Mouse (Mus musculus): ENCODE measurements at regions not wholly inside any gene's neighbourhood (a gene's known extent, or its start where the extent isn't known, plus 50 kb on each side); places are given as distances from the start of the nearest gene placed in this dataset.

- H3K9ac ChIP-seq (ENCODE audit: low read length) = no peak overlapping the region
- no peak for ATAC-seq (replicated peaks; ENCODE audit: low FRiP score, low TSS enrichment, low read depth)
- DNase-seq (ENCODE audit: low spot score) = no peak
- no peak overlapping the region for H3K27ac ChIP-seq (ENCODE audit: low read depth)
- 67% methylated on average over 5 of the region's 5 CpGs for WGBS
- no peaks in the 10 kb centered on the region for H3K27me3 ChIP-seq (replicated peaks; ENCODE audit: control insufficient read depth, insufficient read depth, low read length)
- H3K9me3 ChIP-seq (ENCODE audit: control insufficient read depth, low read length) = no peaks in the 10 kb centered on the region
- no peak overlapping the region for H3K4me2 ChIP-seq (ENCODE audit: low read length)
- H3K4me1 ChIP-seq (replicated peaks; ENCODE audit: control insufficient read depth, insufficient read depth, low read length) = no peaks in the 10 kb centered on the region
- H3K36me3 ChIP-seq (ENCODE audit: control insufficient read depth, insufficient read depth, low read length) = no peaks in the 10 kb centered on the region
- no peak overlapping the region for H3K4me3 ChIP-seq (ENCODE audit: low read depth, low read length)
Observed at GRCm38 (mm10) chr2:131612486-131612885, 50.4 kb upstream of the Adra1d start.
